Comparison of ENCODE assay signal across 23 mouse cellular contexts in the genomic region with DNA sequence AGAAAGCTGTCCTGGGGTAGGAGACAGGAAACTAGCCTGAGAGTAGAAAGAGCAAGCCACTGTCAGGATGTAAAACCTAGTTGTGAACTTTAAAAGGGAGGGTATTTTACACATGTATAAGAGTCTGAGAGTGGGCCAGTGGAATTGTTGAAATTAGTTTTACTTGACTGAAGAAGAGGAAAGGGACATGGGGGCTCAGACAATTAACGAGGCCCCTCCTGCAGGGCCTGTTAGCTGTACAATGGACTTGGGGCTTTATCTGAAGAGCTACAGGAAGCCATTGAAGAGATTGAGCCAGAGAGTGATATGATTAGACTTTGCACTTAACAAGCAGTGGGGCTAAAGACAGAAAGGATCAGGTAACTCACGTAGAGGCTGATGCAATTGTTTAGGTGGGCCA.
A peak's percentile ranks its signal among the peaks of the same experiment; 100 is the strongest.
DNase-seq lines count a peak whose midpoint lies in the region; ATAC-seq and TF ChIP-seq lines count a peak whose summit lies in the region.
"Had no signal": no experiment of that assay in that cellular context is flagged by ENCODE, and none has a peak within 500 bp of the region (broad histone marks: within the 10 kb centered on the region; RNA-seq: fewer than 3 reads in every experiment).

No protein-coding gene starts in this region.

- H3K4me1 ChIP-seq in midbrain, embryonic 11.5 days (ENCODE audit: control insufficient read depth, insufficient read depth, low read length) = no peaks in the 10 kb centered on the region
- no peaks in the 10 kb centered on the region for H3K4me1 ChIP-seq in midbrain, embryonic 13.5 days (replicated peaks)
- H3K4me1 ChIP-seq in ES-Bruce4 (ENCODE audit: control insufficient read depth, insufficient read depth, low read length) = peaks cover 3% of the 10 kb centered on the region
- 0 out of 2 replicates have a peak, but pooled peaks cover 4% of the 10 kb centered on the region for H3K4me1 ChIP-seq in limb, embryonic 10.5 days
- H3K4me1 ChIP-seq: embryonic facial prominence, embryonic 13.5 days; embryonic facial prominence, embryonic 15.5 days; forebrain, embryonic 15.5 days had no signal

- TF ChIP-seq POLR2A in ES-Bruce4 (IDR thresholded peaks at IDR 0.05; ENCODE audit: insufficient read depth, low read length) = no peak

- H3K4me2 ChIP-seq in midbrain, embryonic 11.5 days = no peak overlapping the region
- H3K4me2 ChIP-seq in midbrain, embryonic 13.5 days (replicated peaks) = no peak overlapping the region
- H3K4me2 ChIP-seq: embryonic facial prominence, embryonic 13.5 days; embryonic facial prominence, embryonic 15.5 days; forebrain, embryonic 13.5 days; forebrain, embryonic 15.5 days had no signal

- TF ChIP-seq CTCF in ES-Bruce4 (IDR thresholded peaks at IDR 0.05; ENCODE audit: low read depth, low read length) = no peak

- DNase-seq in midbrain, embryonic 11.5 days (ENCODE audit: low spot score, missing footprints) = peak; percentile 61
- DNase-seq in R1 (ENCODE audit: low read depth, low spot score) = peak; percentile 56
- DNase-seq in limb, embryonic 10.5 days (ENCODE audit: low spot score) = no peak
- no peak for DNase-seq in kidney, adult 8-10 months
- DNase-seq: adrenal gland, adult 2 months; adrenal gland, postnatal 10 days; adrenal gland, postnatal 25 days; cerebellum, adult 11-12 months; cerebellum, adult 2 months; cerebellum, adult 9-10 months; cerebellum, postnatal 14 days; cerebellum, postnatal 36 days; embryo, embryonic 11 days had no signal

- no peaks in the 10 kb centered on the region for H3K9me3 ChIP-seq in midbrain, embryonic 11.5 days (ENCODE audit: control insufficient read depth, low read length)
- no peaks in the 10 kb centered on the region for H3K9me3 ChIP-seq in midbrain, embryonic 13.5 days
- H3K9me3 ChIP-seq in ES-Bruce4 (replicated peaks; ENCODE audit: control insufficient read depth, insufficient read depth, low read length, poor library complexity, severe bottlenecking) = no peaks in the 10 kb centered on the region
- H3K9me3 ChIP-seq in limb, embryonic 10.5 days (replicated peaks) = no peaks in the 10 kb centered on the region
- H3K9me3 ChIP-seq: embryonic facial prominence, embryonic 13.5 days; embryonic facial prominence, embryonic 15.5 days; forebrain, embryonic 10.5 days; forebrain, embryonic 13.5 days; forebrain, embryonic 15.5 days; G1E had no signal

- no peak for ATAC-seq in midbrain, embryonic 11.5 days (ENCODE audit: low FRiP score)
- no peak for ATAC-seq in midbrain, embryonic 13.5 days
- ATAC-seq: forebrain, embryonic 13.5 days; forebrain, embryonic 15.5 days; Patski had no signal

- H3K9ac ChIP-seq in midbrain, embryonic 11.5 days (ENCODE audit: low read length) = no peak overlapping the region
- no peak overlapping the region for H3K9ac ChIP-seq in midbrain, embryonic 13.5 days (replicated peaks)
- H3K9ac ChIP-seq in ES-Bruce4 (ENCODE audit: low read depth, poor library complexity, severe bottlenecking) = no peak overlapping the region
- H3K9ac ChIP-seq: embryonic facial prominence, embryonic 13.5 days; embryonic facial prominence, embryonic 15.5 days; forebrain, embryonic 13.5 days; forebrain, embryonic 15.5 days had no signal

- TF ChIP-seq EP300 in ES-Bruce4 (IDR thresholded peaks at IDR 0.05; ENCODE audit: insufficient read depth, low read depth, low read length) = no peak

- no peak overlapping the region for H3K27ac ChIP-seq in midbrain, embryonic 11.5 days (ENCODE audit: low read depth, low read length)
- H3K27ac ChIP-seq in midbrain, embryonic 13.5 days = no peak overlapping the region
- H3K27ac ChIP-seq in ES-Bruce4 (ENCODE audit: insufficient read depth, low read length) = peak overlapping the region; percentile 41; the same call in 1 of the 2 replicates
- no peak overlapping the region for H3K27ac ChIP-seq in limb, embryonic 10.5 days
- H3K27ac ChIP-seq: embryonic facial prominence, embryonic 13.5 days; embryonic facial prominence, embryonic 15.5 days; forebrain, embryonic 10.5 days; forebrain, embryonic 13.5 days; forebrain, embryonic 15.5 days had no signal

- H3K27me3 ChIP-seq in midbrain, embryonic 11.5 days (ENCODE audit: control insufficient read depth, insufficient read depth, low read length) = no peaks in the 10 kb centered on the region
- no peaks in the 10 kb centered on the region for H3K27me3 ChIP-seq in midbrain, embryonic 13.5 days
- H3K27me3 ChIP-seq in ES-Bruce4 (ENCODE audit: control insufficient read depth, insufficient read depth, low read length, poor library complexity, severe bottlenecking) = no peaks in the 10 kb centered on the region
- no peaks in the 10 kb centered on the region for H3K27me3 ChIP-seq in limb, embryonic 10.5 days (ENCODE audit: low read depth, poor library complexity, severe bottlenecking)
- H3K27me3 ChIP-seq: embryonic facial prominence, embryonic 13.5 days; embryonic facial prominence, embryonic 15.5 days; forebrain, embryonic 13.5 days; forebrain, embryonic 15.5 days; Patski had no signal

- WGBS in midbrain, embryonic 11.5 days = 46% methylated on average over 2 of the region's 2 CpGs
- 35% methylated on average over 2 of the region's 2 CpGs for WGBS in midbrain, embryonic 13.5 days
- 67% methylated on average over 2 of the region's 2 CpGs for WGBS in limb, embryonic 10.5 days

- no peak overlapping the region for H3K4me3 ChIP-seq in midbrain, embryonic 11.5 days (ENCODE audit: low read depth, low read length)
- no peak overlapping the region for H3K4me3 ChIP-seq in midbrain, embryonic 13.5 days (replicated peaks)
- no peak overlapping the region for H3K4me3 ChIP-seq in ES-Bruce4 (ENCODE audit: low read depth, low read length)
- H3K4me3 ChIP-seq in limb, embryonic 10.5 days = no peak overlapping the region
- H3K4me3 ChIP-seq: embryonic facial prominence, embryonic 13.5 days; embryonic facial prominence, embryonic 15.5 days; erythroblast, embryonic 14.5 days; forebrain, embryonic 10.5 days; forebrain, embryonic 13.5 days; forebrain, embryonic 15.5 days had no signal

- no peaks in the 10 kb centered on the region for H3K36me3 ChIP-seq in midbrain, embryonic 11.5 days (ENCODE audit: control insufficient read depth, insufficient read depth, low read length)
- H3K36me3 ChIP-seq in midbrain, embryonic 13.5 days = no peaks in the 10 kb centered on the region
- no peaks in the 10 kb centered on the region for H3K36me3 ChIP-seq in ES-Bruce4 (ENCODE audit: control insufficient read depth, insufficient read depth, low read length, poor library complexity, severe bottlenecking)
- no peaks in the 10 kb centered on the region for H3K36me3 ChIP-seq in limb, embryonic 10.5 days
- H3K36me3 ChIP-seq: embryonic facial prominence, embryonic 13.5 days; embryonic facial prominence, embryonic 15.5 days; forebrain, embryonic 10.5 days; forebrain, embryonic 15.5 days; G1E had no signal

Comparison
In these comparisons a context has a peak if more than half of its experiments do, and no peak if none do; other contexts are left out.
1. DNase-seq: peak in midbrain, embryonic 11.5 days (single experiment) and R1 (single experiment); none in limb, embryonic 10.5 days (single experiment) and kidney, adult 8-10 months (0 of 2).